Mouse (Mus musculus) left cerebral cortex, postnatal 4 days (tissue): Measurements from ENCODE around the gene Wrb. TPM values are rescaled to one million over a fixed set of nuclear protein-coding genes. Genes with fewer than 3 reads are reported as not detected.

Experiments
- DNase-seq: peaks from one replicate; pipeline ENCODE4 v3.0.0-alpha.2; 2022
- intact Hi-C: fragments of 180-260 bp; cut with DNase I; formaldehyde crosslinking; loops from one replicate; pipeline ENCODE4 v1.15.1; 2025
- total RNA-seq, 2 experiments: library from RNA; stranded (reverse); gene quantifications; 2 replicates each; pipeline ENCODE4 v1.2.3; 2021

The Wrb gene
- total RNA-seq, 2 experiments from 2014 or later = 93.0 to 117 TPM

DNA sequence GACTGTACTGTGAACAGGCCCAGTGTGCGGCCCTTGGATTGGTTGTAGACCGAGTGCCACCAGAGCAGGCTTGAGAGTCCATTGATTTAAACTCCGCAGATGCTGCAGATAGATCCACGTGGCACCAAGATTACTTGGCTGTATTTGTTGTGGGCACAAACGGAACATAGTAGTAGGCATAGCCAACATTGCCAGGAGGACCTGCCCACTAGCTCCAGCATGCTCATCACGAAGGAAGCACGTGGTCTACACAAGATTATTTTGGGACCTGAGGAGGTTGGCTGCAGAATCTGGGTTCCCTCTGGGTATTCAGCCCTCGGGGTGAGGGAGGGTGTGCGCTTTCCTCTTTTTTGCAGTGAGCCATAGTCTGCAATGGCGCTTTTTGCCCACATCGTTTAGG lies 12.0 kb downstream of the Wrb start:
- intact Hi-C loops = no loop called here
- DNase-seq = no peak

DNA sequence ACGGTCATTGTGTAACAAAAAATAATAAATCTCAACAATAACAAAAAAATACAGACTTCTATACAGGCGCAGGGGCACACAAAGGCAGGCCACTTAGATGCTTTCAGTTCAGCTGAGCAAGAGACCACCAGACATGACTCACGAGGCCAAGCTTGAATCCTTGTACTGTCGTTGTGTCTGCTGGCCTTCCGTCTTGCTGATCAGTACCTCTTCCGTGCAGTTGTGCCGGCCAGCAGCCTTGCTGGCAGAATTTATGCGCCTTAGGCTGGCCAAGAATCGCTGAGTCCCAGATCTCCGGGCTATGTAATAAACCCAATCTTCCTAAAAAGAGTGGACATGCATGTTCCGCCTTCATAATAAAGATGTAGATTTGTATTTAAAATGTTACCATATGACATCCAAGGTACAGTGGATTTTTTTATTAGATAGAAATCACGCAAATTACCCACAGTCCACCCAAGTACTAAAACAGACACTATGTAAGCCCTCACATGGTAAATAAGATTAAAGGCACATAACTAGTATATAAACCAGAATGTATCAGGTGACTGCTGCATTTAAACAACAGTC lies 13.4 kb downstream of the Wrb start:
- intact Hi-C loops = no loop called here
- DNase-seq = no peak

DNA sequence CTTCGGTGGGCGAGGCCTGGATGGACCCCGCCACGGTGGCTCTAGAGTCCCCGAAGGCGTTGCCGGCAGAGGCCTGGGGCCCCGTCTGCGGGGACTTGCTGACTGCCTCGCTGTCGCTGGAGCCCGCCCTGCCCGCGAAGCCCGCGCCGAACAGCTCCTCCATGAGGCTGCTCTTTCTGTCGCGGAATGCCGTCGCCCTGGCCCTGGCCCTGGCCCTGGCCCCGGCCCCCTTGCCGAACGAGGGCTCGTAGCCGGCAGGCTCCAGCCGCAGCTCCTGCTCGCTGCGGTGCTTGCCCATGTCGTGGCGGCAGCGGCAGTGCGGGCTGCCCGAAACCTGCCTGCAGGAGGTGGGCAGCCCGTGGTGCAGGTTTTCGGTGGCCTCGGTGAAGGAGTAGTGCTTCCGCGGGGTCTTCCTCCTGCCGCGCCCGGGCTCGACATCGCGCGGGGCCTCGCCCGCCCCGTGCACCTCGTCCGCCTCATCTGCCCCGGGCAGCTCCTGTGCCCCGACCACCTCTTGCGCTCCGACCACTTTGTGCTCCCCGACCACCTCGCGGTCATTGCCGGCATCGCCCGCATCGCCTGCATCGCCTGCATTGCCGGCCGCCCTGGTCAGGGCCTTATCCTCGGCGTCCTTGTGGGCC lies 14.0 kb downstream of the Wrb start:
- peak; percentile 81 for DNase-seq
- intact Hi-C loops = no loop called here

DNA sequence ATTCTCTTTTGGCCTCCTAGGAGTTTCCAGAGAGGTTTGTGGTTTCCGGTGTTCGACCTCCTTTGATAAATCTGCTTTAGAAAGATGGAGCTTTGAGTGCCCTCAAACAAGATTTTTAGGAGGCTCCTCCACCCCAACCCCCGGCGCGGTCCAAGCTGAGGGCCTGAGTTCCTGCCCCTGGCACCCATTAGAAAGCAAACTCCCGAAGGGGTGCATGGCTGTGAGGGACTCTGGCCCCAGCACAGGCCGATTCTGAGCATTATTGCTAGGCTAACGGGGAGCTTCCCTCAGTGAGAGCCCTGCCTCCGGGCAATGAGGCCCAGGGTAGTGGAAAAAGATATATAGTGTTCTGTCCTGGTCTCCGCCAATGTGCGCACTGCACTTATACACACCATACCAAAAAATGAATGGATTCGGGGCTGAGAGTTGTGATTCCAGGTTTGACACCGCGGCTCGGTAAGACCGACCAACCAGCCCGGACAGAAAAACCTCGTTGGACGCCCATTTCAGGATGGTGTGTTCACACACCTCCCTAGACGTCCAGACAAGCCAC lies 14.7 kb downstream of the Wrb start:
- DNase-seq = no peak
- intact Hi-C loops = no loop called here

DNA sequence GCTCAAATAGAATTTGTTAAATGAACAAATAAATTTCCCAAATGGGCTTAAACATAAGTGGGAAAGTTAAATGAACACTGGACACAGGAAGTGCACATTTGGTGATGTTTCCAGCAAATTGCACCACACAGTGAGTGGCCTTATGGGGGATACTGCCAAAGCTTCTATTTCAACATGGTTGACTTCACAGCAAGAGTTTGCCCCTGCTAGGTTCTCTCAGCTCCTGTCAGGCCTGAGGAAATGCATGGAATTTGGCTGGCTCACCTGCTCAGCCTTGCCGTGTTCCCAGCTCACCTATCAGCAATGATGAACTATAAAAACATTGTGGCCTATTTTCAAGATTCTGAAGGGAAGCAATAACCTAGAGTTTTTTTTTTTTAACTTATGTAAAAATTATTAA lies 15.7 kb downstream of the Wrb start:
- intact Hi-C loops = no loop called here
- DNase-seq = no peak

DNA sequence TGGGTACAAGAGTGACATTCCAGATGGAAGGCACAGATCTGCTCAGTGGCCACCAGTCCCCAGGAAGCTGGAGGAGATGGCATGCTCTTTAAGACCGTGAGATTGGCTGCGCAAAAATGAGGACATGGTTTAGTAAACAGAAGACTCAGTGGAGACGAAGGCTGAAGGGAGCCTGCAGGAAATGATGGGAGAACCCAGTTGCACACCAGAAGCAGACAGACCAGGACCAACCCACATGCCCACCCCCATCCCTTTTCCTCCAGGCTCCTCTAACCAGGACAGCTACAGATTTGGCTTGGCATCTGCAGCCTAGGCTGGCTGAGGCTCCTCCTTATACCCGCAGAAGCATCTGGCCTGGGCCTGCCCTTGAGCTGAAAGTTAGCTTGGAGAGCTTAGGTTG lies 16.1 kb downstream of the Wrb start:
- intact Hi-C loops = no loop called here
- peak; percentile 28 for DNase-seq

DNA sequence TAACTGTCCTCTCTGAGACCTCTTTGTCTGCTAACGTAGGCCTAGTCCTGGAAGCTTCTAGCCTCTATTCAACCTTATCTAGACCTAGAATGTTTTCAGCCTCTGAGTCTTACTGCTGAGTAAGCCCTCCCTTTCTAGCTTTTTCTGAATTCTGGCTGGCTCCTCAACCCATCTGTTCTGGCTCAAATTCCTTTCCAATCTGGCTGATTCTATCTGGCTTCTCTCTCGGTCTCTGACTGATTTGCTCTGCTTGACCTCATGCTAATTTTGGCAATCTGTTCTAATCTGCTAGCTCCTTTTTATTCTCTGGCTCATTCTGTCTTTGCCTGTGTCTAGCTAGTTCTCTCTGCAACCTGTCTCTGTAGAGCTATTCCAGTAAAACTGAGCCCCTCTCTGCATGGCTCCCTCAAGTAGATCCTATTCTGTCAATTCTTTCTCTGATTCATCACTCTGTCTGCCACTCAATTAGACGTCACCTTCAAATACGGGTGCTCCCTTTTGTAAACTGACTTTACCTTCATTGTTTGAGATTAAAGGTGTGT lies 20.6 kb downstream of the Wrb start:
- DNase-seq = no peak
- intact Hi-C loops = no loop called here

DNA sequence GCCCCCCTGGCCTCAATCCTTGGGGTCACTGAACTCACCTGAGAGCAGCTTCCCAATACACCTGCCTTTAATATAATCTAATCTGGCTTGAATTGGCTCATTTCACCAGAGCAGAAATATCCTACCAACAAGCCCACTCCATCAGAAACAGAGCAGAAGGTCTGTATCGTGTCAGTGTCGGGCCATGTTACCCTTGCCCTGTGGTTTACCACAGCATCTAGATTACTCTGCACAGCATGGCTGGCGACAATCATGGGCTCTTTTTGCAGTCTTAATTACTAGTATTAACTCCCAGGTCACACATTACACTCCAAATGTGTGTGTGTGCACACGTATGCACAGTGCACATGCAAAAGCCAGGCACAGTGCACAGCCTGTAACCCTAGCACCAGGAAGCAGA lies 23.6 kb downstream of the Wrb start:
- intact Hi-C loops = no loop called here
- DNase-seq = no peak

DNA sequence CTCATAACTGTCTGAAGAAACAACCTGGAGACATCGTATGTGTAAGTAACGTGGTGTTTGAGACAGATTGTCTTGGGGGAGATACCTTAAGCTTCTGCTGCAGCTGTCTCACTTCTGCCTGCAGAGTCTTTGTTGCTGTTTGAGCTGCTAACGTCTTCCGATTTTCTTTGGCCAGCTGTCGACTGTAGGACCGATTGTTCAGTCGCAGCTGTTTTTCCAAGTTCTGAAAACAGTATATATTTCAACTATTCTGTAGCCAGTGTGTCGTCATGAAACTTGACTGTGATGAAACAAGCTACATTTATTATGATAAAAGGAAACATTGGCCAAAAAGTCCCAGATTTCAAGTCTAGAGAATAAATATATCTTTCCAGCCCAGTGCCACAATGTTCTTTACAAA lies 28.4 kb downstream of the Wrb start:
- intact Hi-C loops = no loop called here
- DNase-seq = no peak

DNA sequence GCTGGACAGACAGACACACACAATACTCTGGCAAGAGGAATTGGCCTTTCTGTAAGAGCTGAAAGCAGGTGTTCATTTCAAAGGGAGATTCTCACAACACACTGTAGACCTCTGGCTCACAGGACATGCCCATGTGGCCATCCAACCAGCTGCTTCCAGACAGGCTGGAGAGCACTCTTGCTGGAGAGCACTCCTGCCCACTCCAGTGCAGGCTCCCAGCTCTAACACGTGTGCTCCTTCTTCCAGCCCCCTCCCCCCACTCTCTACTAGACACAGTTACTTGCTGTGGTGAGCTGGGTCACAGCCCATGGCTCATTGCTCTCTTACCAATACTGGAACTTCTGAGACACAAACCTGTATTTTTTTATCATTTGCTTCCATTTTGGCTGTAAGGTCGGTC lies 30.2 kb downstream of the Wrb start:
- DNase-seq = peak; percentile 14
- intact Hi-C loops = no loop called here

DNA sequence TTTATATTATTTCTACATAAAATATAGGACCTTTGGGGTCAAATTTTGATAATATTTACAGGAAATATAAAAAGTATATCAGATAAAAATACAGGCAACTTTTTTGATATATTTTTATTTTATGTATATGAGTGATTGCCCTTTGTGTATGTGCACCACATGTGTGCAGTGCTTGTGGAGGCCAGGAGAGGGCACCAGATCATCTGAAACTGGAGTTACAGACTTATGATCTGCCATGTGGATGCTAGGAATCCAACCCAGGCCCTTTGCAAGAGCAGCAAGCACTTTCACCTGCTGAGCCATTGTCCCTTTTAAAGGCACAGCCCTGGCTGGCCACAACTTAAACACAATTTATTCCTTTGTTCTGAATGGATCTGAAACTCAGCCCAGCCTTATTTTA lies 33.9 kb downstream of the Wrb start:
- no peak for DNase-seq
- intact Hi-C loops = no loop called here

DNA sequence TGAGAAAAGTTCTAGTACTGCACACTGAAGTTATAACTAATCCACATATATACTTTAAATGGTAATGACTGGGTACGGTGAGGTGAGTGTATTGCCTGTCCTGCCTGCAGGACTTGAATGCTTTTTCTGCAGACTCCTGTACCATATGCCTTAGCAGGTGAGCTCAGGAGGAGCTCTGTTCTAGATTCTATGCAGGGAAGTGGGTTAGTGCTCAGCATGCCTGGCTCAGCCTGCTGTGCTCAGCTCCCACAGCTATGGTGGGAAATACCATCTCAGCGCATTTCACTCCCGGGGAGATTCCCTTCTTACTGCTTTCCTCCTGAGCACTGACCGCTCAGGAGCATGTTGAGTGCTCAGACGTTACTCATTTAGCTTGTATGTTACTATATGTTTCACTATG lies 42.4 kb downstream of the Wrb start:
- intact Hi-C loops = no loop called here
- DNase-seq = no peak

DNA sequence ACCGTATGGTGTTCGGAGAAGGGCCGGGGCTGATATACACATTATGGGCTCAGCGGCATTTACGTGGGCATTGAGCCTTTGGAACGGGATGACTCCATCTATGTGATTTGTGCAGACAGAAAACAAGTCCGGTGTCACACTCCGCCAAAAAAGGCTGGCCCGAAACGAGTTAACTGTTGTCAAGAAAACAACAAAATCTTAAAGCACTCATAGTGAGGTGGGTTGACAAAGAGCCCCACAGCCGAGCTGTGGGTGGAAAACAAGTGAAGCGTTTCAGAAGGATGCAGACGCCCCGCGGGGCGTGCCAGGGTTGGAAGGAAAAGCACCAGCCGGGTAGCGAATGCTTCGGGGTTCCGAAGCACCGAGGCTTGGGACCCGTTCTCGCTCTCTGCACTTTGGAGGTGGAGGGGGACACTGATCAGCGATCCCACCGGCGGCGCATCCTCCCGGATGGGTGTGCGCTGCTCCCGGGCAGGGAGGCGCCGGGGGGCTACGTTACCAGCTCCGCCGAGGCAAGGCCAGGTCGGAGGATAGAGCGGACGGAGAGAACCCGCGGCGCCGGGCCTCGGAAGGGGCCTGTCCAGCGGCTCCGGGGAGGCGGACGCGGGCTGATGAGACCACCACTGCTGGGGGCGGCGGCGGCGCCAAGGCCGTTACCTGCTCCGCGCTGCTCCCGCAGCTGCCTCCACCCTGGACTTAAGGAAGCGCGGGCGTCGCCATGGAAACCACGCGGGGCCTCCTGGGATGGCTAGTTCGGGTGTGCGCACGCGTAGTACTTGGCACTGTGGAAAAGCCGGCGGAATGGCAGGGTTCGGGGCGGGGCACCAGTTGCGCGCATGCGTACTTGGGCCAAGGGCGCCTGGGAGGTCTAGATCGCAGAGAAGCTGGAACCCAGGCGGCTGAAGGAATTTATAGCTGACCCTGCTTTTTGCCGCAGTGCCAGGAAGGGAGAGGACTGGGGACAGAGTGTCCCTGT lies 46.6 kb downstream of the Wrb start, which contains the start of gene Lca5l:
Gene Lca5l (minus strand): TSS at position 741 of the 976 bp plus-strand sequence.
- intact Hi-C loops = no loop called here

DNA sequence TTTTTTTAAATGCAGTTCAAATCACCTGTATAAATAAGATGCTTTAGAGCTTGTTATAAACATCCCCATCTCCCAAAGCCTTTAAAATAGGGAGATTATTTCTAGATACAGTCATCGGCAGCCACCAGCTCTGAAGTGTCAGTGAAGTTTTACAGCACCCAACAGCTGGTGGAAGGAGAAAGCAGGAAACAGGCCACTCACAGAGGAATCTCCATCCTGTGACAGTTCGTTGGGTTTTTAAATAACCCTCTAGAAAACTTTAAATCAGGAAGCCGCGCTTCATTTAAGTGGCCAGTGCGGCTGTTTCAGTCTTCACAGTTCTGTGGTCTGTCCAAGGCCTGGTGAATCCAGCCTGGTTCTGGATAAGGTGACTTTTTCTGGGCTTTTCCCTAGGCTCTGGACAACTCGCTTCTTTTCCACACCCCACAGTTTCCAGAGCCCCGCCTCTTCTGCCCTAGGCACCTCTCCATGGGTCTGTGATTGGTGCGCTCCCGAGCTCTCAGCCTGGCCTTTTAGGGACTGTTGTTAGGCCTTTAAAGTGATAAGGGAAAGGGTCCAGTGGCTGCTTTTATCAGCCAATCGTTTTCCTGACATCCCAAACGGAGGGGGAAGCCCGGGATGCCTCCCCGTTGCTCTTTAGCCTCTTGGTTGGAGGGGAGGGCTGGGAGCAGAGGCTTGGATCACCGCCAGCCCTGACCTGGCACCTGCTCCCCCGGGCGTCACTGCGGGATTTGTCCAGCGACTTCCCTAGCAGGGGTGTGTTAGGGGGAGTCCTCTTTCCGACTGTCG lies 54.9 kb downstream of the Wrb start, which contains the start of gene Sh3bgr:
Gene Sh3bgr (plus strand): TSS at position 538 of the 789 bp plus-strand sequence.
- DNase-seq = peak; percentile 59
- intact Hi-C loops = no loop called here

More for the DNA sequence above, 46.6 kb downstream of the Wrb start, which contains the start of gene Lca5l:
- peak; percentile 100 for DNase-seq

DNA sequence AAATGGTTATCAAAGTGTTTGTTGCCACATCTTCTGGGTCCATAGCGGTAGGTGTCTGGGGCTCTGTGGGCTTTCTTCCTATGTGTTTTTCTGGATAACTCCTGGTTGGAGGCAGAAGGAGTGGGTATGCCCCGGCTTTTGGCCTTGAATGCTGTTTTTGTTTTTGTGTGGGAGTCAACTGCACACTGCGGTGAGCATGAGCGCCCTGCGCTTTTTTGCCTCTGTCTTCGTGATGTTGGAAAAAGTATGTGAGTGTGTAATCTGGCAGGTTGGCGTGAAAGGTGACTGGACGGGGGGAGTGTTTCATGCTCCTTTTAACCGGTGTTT lies 55.5 kb downstream of the Wrb start:
- intact Hi-C loops = no loop called here

DNA sequence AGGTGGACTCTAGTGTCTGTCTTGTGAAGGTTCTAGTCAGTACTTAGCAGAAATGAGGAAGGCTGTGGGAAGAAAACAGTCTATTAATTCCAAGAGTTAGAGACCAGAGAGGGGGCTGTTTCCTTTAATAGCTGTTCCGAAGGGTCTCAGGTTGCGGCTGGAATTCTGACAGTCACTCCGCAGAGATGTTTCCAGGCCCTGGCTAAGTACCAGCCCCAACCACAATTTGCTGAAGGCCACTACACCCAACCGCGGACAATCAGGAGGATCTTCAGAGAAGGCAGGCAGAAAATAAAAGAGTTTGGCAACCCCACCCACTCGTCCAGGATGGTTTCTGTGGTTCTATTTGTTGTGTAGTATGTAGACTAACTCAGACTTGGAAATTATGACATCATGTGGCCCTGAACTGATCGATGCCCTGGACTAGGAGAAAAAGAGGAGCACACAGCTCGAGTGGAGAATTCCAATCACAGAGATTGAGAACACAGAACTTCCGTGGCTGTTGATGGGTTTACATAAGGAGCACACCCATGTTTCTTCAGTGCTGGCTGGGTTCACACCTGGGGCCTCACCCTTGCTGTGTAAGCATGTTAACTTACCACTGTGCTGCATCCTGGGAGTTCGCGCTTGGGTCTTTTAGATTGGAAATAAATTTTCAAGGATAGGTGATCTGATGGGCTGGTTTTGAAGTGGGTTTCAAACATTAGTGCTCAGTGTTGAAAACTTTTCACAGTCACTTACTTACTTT lies 56.5 kb downstream of the Wrb start:
- intact Hi-C loops = no loop called here
- no peak for DNase-seq

More for the DNA sequence above, 55.5 kb downstream of the Wrb start:
- no peak for DNase-seq
